Mouse (Mus musculus) heart, postnatal 0 days (tissue): Measurements from ENCODE around the gene Ip6k3. TPM values are rescaled to one million over a fixed set of nuclear protein-coding genes. Genes with fewer than 3 reads are reported as not detected.

ENCODE experiments used
- ATAC-seq: fragments of 200-750 bp; cut with Nextera tagmentation; 2 replicates; pipeline ENCODE4 v1.8.0; 2017; ENCODE audit warnings: low read depth, moderate number of reproducible peaks, moderate library complexity; ENCODE audit not compliant: insufficient read depth
- DNase-seq: peaks from one replicate; pipeline ENCODE4 v3.0.0-alpha.2; 2016; ENCODE audit warnings: low spot score
- H3K27ac ChIP-seq: fragments of 300-500 bp; sonication (generic); 2 replicates; pipeline ENCODE4 v1.5.1; 2014; ENCODE audit warnings: low read depth, mild to moderate bottlenecking
- H3K27me3 ChIP-seq: fragments of 300-500 bp; sonication (generic); 2 replicates; pipeline ENCODE4 v1.6.1; 2014; ENCODE audit warnings: low read length, mixed read lengths; ENCODE audit not compliant: control insufficient read depth, insufficient read depth
- H3K36me3 ChIP-seq: fragments of 300-500 bp; sonication (generic); replicated peaks from 2 replicates; pipeline ENCODE4 v1.6.1; 2014; ENCODE audit warnings: low read length, mixed read lengths; ENCODE audit not compliant: control insufficient read depth, insufficient read depth
- H3K4me1 ChIP-seq: fragments of 300-500 bp; sonication (generic); 2 replicates; pipeline ENCODE4 v1.6.1; 2014; ENCODE audit warnings: antibody characterized with exemption; ENCODE audit not compliant: control insufficient read depth, insufficient read depth
- H3K4me2 ChIP-seq: fragments of 300-500 bp; sonication (generic); 2 replicates; pipeline ENCODE4 v1.6.1; 2014; ENCODE audit warnings: low read depth, mild to moderate bottlenecking, low read length, moderate library complexity
- H3K4me3 ChIP-seq: fragments of 300-500 bp; sonication (generic); 2 replicates; pipeline ENCODE4 v1.5.1; 2014; ENCODE audit warnings: low read depth, low read length
- H3K9ac ChIP-seq: fragments of 300-500 bp; sonication (generic); replicated peaks from 2 replicates; pipeline ENCODE4 v1.6.1; 2014; ENCODE audit warnings: low read depth, low read length, mixed read lengths
- H3K9me3 ChIP-seq: fragments of 300-500 bp; sonication (generic); replicated peaks from 2 replicates; pipeline ENCODE4 v1.6.1; 2016; ENCODE audit warnings: low read length; ENCODE audit not compliant: control insufficient read depth
- CTCF ChIP-seq: IDR thresholded peaks from 2 replicates; pipeline ENCODE4 v1.5.1; 2016; ENCODE audit warnings: antibody characterized with exemption, control low read depth, low read depth
- EP300 ChIP-seq: IDR thresholded peaks from 2 replicates; pipeline ENCODE4 v1.6.1; 2016; ENCODE audit warnings: antibody characterized with exemption, low read depth
- WGBS: fragments of 180-500 bp; shearing (Covaris S2); extraction: QIAGEN DNeasy Blood & Tissue Kit; methylation state at CpG from one replicate; pipeline ENCODE4 v1.1.7; 2014; 5-methylcytosine and 5-hydroxymethylcytosine counted together
- polyA plus RNA-seq: library from polyadenylated mRNA; unstranded; fragments of >200 nt; fragmentation: Nextera tagmentation; extraction: Ambion mirVana; gene quantifications from 2 replicates; pipeline ENCODE4 v1.2.1, GENCODE M21; 2015
- total RNA-seq: library from RNA; depleted of rRNA; stranded (reverse); fragments of >200 nt; gene quantifications from 2 replicates; pipeline ENCODE4 v1.2.3, GENCODE M21; 2014; ENCODE audit warnings: low replicate concordance

The Ip6k3 gene
- total and polyA plus RNA-seq, 2 experiments from 2014 or later: 3.7 to 6.1 TPM

DNA sequence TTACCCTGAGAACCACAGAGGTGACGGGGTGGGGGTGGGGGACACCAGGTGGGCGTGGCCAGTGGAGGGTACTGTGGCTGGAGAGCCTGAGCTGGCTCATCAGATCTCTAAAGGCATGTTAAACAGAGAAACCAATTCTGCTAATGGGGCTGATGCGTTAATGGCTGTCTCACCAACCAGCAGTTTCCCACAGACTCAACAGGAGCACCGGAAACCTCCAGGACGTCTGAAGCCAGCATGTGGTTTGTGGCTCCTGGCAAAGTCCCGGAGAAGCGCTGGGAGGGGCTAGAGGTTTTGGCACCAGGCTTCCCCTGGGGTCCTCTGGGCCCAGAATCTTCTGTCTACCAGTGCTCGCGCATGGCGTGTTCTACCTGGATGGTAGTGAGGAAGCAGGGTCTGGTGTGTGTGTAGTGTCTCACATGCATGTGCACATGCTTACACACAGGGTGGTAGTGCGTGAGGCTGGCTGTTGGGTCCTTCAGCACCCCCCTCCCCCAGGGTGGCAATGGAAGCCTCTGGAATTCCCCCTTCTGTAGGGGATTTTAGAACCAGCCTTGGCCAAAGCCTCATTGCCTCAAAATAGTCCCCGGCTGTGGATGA is 12.2 kb upstream of the Ip6k3 start:
- WGBS: 56% methylated on average over 12 of the region's 12 CpGs
- Histone ChIP-seq H3K9ac (no peak overlapping the region), H3K36me3 (no peaks in the 10 kb centered on the region), H3K9me3 (no peaks in the 10 kb centered on the region), H3K27ac (no peak overlapping the region), H3K4me1 (no peaks in the 10 kb centered on the region), H3K27me3 (no peaks in the 10 kb centered on the region), H3K4me2 (no peak overlapping the region), H3K4me3 (no peak overlapping the region)
- DNase-seq: no peak
- TF ChIP-seq CTCF (no peak), EP300 (no peak)
- no peak for ATAC-seq

DNA sequence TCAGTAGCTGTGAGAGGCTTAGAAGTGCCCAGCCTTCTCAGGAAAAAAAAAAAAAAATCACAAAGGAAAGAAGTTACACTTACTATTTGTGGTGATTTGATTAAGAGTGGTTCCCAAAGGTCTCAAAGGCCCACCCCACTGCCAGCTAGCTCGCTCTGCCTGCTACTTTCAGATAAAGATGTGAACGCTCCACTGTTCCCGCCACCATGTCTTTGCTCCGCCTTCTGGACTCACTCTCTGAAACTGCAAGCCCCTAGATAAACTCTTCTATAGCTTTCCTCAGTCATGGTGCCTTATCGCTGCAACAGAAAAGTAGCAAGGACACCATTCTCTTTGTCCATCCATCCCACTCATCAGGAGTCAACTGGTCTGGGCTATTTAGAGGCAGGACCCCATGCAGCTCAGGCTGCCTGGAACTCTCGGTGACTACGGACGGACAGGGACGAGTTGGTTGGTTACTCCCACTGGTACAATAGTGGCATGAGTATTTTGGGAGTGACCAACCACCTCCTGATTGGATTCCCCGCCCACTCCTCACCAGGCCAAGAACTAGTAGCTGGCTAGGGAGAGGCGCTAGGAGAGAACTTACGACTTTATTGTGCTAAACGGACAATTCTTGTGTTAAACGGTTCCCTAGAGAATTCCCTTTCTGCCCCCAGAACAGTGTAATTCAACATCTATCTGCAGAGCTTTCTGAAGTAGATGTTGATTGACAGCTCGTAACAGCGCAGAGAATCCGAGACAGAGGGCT is 11.0 kb upstream of the Ip6k3 start:
- ATAC-seq (no peak), DNase-seq (no peak)
- H3K27me3 ChIP-seq: no peaks in the 10 kb centered on the region
- no peaks in the 10 kb centered on the region for H3K4me1 ChIP-seq
- no peak overlapping the region for H3K4me2 ChIP-seq
- H3K9me3 ChIP-seq: no peaks in the 10 kb centered on the region
- H3K4me3 ChIP-seq: no peak overlapping the region
- no peak overlapping the region for H3K9ac ChIP-seq
- WGBS: 89% methylated on average over 17 of the region's 17 CpGs
- no peaks in the 10 kb centered on the region for H3K36me3 ChIP-seq
- no peak overlapping the region for H3K27ac ChIP-seq
- no peak for TF ChIP-seq CTCF
- TF ChIP-seq EP300: no peak

DNA sequence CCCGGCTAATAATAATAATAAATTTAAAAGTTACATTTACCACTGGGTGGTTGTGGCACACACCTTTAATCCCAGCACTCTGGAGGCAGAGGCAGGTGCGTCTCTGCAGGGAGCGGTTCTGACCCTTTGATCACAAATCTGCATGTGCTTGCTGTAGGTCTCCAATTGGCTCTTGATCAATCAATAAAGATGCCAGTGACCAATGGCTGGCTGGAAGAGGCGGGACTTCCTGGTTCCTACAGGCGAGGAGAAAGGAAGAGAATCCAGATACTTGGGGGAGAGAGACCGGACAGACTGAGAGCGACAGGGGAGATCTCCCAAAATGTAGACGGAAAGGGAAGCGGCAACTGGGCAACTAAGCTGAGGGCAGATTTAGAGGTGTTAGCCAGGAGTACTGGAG is 10.4 kb upstream of the Ip6k3 start:
- H3K4me3 ChIP-seq: no peak overlapping the region
- H3K4me1 ChIP-seq: no peaks in the 10 kb centered on the region
- no peak for DNase-seq
- no peak overlapping the region for H3K27ac ChIP-seq
- no peak overlapping the region for H3K9ac ChIP-seq
- no peak overlapping the region for H3K4me2 ChIP-seq
- H3K27me3 ChIP-seq: no peaks in the 10 kb centered on the region
- no peak for TF ChIP-seq EP300
- no peak for TF ChIP-seq CTCF
- ATAC-seq: no peak
- H3K36me3 ChIP-seq: no peaks in the 10 kb centered on the region
- WGBS: 90% methylated on average over 9 of the region's 9 CpGs
- H3K9me3 ChIP-seq: no peaks in the 10 kb centered on the region

DNA sequence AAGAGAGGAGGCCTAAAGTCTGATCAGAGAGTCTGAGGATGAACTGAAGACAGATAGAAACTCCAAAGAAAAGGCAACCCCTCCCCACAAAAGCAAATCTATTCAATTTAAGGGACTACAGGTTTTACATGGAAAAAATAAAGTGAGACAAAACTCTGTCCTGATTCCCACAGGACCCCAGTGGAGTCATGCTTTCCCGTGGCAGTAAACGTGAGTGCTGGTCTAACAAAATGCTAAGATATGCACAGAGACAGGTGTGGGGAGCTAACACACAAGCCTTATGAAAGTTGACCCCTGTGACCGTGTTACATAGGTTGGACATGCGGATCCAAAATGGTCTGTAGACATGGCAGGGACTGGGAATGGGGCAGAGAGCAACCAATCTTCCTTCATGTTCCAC is 9.2 kb upstream of the Ip6k3 start:
- Histone ChIP-seq H3K4me3 (no peak overlapping the region), H3K4me1 (no peaks in the 10 kb centered on the region), H3K27me3 (no peaks in the 10 kb centered on the region), H3K27ac (no peak overlapping the region), H3K9ac (no peak overlapping the region), H3K9me3 (no peaks in the 10 kb centered on the region), H3K4me2 (no peak overlapping the region), H3K36me3 (no peaks in the 10 kb centered on the region)
- no peak for ATAC-seq
- 89% methylated on average over 4 of the region's 4 CpGs for WGBS
- DNase-seq: no peak
- TF ChIP-seq CTCF (no peak), EP300 (no peak)

DNA sequence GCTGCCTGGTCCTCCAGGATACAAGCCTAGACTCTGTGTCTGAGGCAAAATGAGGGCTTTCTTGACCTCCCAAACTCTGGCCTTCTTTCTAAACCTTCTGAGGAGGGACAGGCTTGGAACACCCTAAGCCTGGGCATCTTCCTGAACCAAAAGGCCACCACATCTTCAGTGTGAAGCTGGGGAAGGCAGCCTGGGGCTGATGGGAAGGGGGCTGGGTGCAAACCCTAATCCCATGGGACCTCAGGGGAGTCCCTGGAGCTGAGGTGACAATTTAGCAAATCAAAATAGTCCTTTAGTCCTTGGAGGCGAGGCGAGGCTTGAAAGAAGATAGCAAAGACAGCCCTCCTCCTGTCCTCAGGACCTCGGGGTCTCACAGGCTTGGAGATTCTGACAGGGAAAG is 8.7 kb upstream of the Ip6k3 start:
- TF ChIP-seq CTCF (no peak), EP300 (no peak)
- no peak for DNase-seq
- no peak for ATAC-seq
- no peak overlapping the region for H3K4me3 ChIP-seq
- no peak overlapping the region for H3K9ac ChIP-seq
- H3K4me2 ChIP-seq: no peak overlapping the region
- 64% methylated on average over 3 of the region's 3 CpGs for WGBS
- H3K27ac ChIP-seq: no peak overlapping the region
- no peaks in the 10 kb centered on the region for H3K9me3 ChIP-seq
- no peaks in the 10 kb centered on the region for H3K4me1 ChIP-seq
- no peaks in the 10 kb centered on the region for H3K36me3 ChIP-seq
- H3K27me3 ChIP-seq: no peaks in the 10 kb centered on the region
